Mouse (Mus musculus) G1E (cell line): Measurements from ENCODE around the gene Cdkal1.

ENCODE experiments used
- CTCF ChIP-seq: IDR thresholded peaks from 2 replicates; pipeline ENCODE4 v1.5.1; 2012; ENCODE audit warnings: low read depth, low read length, inconsistent platforms, mixed read lengths
- GATA1 ChIP-seq: IDR thresholded peaks from 2 replicates; pipeline ENCODE4 v1.6.1; 2012; ENCODE audit warnings: borderline replicate concordance, low read length, inconsistent platforms, mixed read lengths
- GATA2 ChIP-seq: IDR thresholded peaks from 2 replicates; pipeline ENCODE4 v1.6.1; 2012; ENCODE audit warnings: low read depth, low read length, inconsistent platforms, borderline replicate concordance
- TAL1 ChIP-seq: conservative IDR thresholded peaks from 2 replicates; pipeline ENCODE4 v1.6.1; 2012; ENCODE audit warnings: low read depth, low read length, inconsistent platforms, mixed read lengths

GRCm38 (mm10) chr13:29687872-29688271, 167.6 kb downstream of the Cdkal1 start:
- no peak for TF ChIP-seq CTCF
- no peak for TF ChIP-seq TAL1
- no peak for TF ChIP-seq GATA2
- no peak for TF ChIP-seq GATA1
